Mouse (Mus musculus): Measurements from ENCODE around the gene Olfr583.

Olfr583 gene

DNA sequence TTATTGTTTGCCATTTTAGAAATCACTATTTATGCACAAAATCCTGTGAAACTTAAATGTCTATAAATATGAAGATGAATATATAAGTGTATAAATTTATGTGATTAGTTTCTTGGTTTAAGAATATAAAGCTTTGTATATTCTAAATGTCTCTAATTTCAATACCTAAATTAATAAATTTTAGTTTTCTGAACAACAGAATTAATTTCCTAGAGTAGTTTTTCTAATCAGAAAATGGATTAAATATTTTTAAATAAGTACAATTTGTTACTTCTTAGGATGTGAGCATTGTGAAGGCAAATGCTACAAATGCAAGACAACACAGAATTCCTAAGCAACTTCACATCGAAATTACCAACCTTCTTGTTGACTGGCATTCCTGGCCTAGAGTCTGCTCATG, at the start of gene Olfr583:
Olfr583 (plus strand) TSS at position 301 of the 400 bp plus-strand sequence.
- DNase-seq (ENCODE audit: low read depth): no peak

DNA sequence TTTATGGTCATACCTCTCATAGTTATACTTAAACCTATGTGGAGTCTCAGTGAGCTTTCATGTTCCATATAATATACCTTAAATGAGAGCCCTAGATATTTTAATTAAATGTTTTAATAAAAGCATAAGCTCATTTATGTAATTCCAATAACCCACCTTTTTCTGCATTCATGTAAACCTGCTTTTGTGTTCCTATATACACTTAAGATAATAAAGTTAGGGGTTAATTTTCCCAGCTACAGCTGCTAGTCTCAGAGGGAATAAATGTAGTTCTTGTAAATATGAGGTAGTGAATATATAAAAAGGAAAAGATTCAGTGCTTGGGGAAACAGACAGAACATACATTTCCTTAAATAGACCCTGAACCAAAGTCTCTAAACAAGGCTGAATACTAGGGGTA, 13.4 kb upstream of the Olfr583 start, which contains the start of gene Olfr582:
Olfr582 (plus strand) TSS at position 301 of the 400 bp plus-strand sequence.
- DNase-seq (ENCODE audit: low read depth): no peak

DNA sequence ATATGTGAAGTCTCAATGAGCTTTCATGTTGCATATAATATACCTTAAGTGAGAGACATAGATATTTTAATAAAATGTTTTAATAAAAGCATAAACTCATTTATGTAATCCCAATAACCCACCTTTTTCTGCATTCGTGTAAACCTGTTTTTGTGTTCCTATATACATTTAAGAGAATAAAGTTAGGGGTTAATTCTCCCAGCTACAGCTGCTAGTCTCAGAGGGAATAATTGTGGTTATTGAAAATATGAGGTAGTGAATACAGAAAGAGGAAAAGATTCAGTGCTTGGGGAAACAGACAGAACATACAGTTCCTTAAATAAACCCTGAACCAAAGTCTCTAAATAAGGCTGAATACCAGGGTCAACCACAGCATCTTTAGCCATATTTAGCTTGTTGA, 30.5 kb downstream of the Olfr583 start, which contains the start of gene Olfr584:
Olfr584 (plus strand) TSS at position 301 of the 400 bp plus-strand sequence.
- DNase-seq (ENCODE audit: low read depth): no peak

DNA sequence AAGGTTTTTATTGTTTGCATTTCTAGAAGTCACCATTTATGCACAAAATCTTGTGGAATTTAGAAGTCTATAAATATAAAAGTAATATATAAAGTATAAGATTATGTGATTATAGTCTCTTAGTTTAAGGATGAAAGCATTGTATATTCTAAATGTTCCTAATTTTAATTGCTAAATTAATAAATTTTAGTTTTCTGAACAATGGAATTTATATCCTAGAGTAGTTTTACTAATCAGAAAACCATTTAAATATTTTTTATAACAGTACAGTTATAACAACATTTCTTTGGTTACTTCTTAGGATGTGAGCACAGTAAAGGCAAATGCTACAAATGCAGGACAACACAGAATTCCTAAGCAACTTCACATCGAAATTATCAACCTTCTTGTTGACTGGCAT, 46.3 kb downstream of the Olfr583 start, which contains the start of gene Olfr585:
Olfr585 (plus strand) TSS at position 301 of the 400 bp plus-strand sequence.
- DNase-seq (ENCODE audit: low read depth): no peak
